Mouse (Mus musculus): ENCODE data around the gene Gm28048.

The Gm28048 gene

GRCm38 (mm10) chr11:22846093-22846835 lies 135.6 kb downstream of the Gm28048 start:
- no peak for DNase-seq (ENCODE audit: low read depth in 2 of 2, low spot score in 2 of 2)

- no peak for DNase-seq (ENCODE audit: low read depth in 2 of 2, low spot score in 2 of 2)
Observed at GRCm38 (mm10) chr11:22844754-22845718, 136.9 kb downstream of the Gm28048 start.

GRCm38 (mm10) chr11:22839456-22839855 lies 142.4 kb downstream of the Gm28048 start:
- no peak for DNase-seq (ENCODE audit: low read depth in 2 of 2, low spot score in 2 of 2)

- no peak for DNase-seq (ENCODE audit: low read depth in 2 of 2, low spot score in 2 of 2)
Observed at GRCm38 (mm10) chr11:22838361-22838760, 143.5 kb downstream of the Gm28048 start.

DNA sequence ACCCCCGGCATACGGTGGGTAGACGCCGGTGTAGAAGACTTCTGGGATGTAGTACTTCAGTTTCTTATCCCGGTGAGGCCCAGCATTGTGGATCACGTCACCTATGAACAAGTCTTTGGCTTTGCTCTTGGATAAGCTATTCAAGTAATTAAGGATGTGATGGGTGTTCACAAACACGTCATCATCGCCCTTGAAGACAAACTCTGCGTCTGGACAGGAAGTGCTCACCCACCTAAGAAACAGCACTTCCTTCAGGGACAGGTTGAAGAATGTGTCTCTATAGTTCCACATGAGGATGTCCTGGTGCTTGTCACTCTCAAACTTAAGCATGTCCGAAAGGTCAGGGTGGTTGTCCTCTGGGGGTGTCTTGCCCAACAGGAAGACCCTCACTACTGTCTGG lies 145.6 kb downstream of the Gm28048 start:
- DNase-seq (ENCODE audit: low read depth in 2 of 2, low spot score in 2 of 2) = no peak

DNA sequence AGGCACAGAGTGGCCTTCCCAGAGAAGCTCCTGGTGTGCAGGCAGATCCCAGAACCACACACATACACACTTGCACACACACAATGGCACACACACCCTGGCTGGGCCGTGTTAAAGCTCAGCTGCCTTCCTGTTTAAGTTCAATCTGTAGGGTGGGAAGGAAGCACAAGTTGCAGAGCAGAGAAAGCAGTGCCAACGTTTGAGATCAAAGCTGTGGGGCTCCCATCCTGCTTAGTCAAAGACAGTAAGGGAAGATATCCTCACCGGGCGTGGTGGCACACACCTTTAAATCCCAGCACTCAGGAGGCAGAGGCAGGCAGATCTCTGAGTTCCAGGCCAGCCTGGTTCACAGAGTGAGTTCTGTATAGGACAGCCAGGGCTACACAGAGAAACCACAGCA lies 149.3 kb downstream of the Gm28048 start:
- no peak for DNase-seq (ENCODE audit: low read depth in 2 of 2, low spot score in 2 of 2)

GRCm38 (mm10) chr11:22831916-22832315 lies 150.0 kb downstream of the Gm28048 start:
- DNase-seq (ENCODE audit: low read depth in 2 of 2, low spot score in 2 of 2) = no peak

GRCm38 (mm10) chr11:22830684-22831083 lies 151.2 kb downstream of the Gm28048 start:
- no peak for DNase-seq (ENCODE audit: low read depth in 2 of 2, low spot score in 2 of 2)

GRCm38 (mm10) chr11:22830179-22830611 lies 151.7 kb downstream of the Gm28048 start:
- DNase-seq (ENCODE audit: low read depth in 2 of 2, low spot score in 2 of 2) = no peak

GRCm38 (mm10) chr11:22828988-22829632 lies 152.8 kb downstream of the Gm28048 start:
- no peak for DNase-seq (ENCODE audit: low read depth in 2 of 2, low spot score in 2 of 2)

GRCm38 (mm10) chr11:22827514-22828080 lies 154.3 kb downstream of the Gm28048 start:
- DNase-seq (ENCODE audit: low read depth in 2 of 2, low spot score in 2 of 2) = no peak

- DNase-seq (ENCODE audit: low read depth in 2 of 2, low spot score in 2 of 2) = no peak
Observed at GRCm38 (mm10) chr11:22826665-22827064, 155.2 kb downstream of the Gm28048 start.

- no peak for DNase-seq (ENCODE audit: low read depth in 2 of 2, low spot score in 2 of 2)
Observed at GRCm38 (mm10) chr11:22826051-22826450, 155.8 kb downstream of the Gm28048 start.

DNA sequence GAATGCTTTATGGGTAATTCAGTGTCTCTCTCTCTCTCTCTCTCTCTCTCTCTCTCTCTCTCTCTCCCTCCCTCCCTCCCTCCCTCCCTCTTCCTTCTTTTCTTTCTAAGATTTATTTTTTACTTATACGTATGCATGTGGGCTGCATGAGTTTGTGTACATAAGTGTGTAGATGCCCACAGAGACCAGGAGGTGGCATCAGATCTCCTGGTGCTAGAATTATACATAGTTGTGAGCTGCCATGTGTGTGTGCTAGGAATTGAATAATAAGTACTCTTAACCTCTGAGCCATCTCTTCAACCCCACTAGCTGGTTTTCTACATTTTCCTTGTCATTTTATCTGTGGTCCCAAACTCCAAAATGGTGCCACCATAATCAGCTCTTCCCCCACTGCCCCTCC lies 156.3 kb downstream of the Gm28048 start:
- DNase-seq (ENCODE audit: low read depth in 2 of 2, low spot score in 2 of 2) = no peak

DNA sequence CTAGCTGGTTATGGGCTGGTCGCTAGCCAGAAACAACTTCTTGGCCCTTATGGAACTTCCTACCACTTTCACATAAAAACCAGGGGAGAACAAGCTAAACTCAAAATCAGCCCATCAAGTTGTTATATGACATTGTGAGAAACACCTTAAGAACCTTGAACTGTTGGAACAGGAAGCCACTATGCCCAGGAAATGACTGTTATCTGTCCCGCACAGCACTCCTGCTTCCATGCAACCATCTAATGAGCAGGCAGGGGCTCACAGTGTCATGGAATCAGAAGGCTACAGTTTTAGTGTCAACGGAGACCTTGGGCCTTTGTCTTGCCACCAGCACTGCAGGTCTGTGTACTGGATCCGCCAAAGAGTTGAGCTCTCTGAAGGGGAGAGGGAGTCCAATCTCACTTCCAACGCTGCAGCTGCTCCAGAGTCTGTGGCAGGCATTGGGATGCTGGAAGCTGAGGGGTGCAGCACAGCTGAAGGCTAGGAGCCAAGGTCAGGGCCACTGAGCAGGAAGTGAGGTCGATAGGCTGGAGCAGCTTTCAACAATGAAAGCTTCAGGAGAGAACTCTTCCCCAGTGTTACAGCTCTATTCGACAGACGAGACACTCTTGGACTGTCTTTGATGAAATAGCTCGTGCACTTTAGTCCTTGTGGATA lies 157.7 kb downstream of the Gm28048 start:
- DNase-seq (ENCODE audit: low read depth in 2 of 2, low spot score in 2 of 2) = no peak

- no peak for DNase-seq (ENCODE audit: low read depth in 2 of 2, low spot score in 2 of 2)
Observed at GRCm38 (mm10) chr11:22821243-22821642, 160.6 kb downstream of the Gm28048 start.

DNA sequence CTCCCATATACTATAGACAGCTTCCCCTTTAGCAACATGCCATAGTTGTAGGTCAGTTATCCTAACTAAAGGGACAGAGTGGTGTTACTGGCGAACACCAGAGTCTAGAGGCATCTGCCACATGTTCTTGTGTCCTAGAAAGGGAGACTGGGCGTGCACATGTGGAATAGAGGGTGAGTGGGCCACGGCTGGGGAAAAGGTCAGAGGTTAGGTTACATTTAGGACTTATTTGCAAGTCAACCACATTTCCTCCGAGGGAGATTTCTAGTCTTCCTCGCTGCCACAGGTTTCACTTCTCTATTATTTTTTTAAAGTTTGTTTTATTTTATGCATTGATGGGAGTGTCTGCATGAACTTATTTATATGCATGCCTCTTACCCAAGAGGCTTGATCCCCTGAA lies 163.5 kb downstream of the Gm28048 start:
- no peak for DNase-seq (ENCODE audit: low read depth in 2 of 2, low spot score in 2 of 2)

DNA sequence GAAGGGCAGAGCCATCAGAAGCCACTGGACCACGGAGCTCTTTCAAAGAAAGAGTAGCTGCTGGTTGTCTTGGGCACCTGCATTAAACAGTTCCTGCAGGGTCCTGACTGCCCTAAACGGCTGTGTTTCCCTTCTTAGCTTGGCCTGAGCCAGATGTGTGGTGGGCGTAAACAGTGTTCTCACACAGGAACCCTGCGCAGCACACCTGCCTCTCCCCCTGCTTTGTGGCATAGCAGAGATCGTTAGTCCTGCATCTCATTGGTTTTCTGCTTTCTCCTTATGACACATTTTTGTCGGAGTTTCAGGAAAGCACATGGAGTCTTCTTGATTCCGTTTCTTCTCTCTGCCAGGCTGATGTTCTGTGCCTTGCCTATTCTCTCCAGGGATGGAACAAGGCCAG lies 166.0 kb downstream of the Gm28048 start:
- DNase-seq (ENCODE audit: low read depth in 2 of 2, low spot score in 2 of 2) = no peak

GRCm38 (mm10) chr11:22815143-22815542 lies 166.7 kb downstream of the Gm28048 start:
- DNase-seq (ENCODE audit: low read depth in 2 of 2, low spot score in 2 of 2) = no peak

GRCm38 (mm10) chr11:22813921-22814704 lies 167.8 kb downstream of the Gm28048 start:
- no peak for DNase-seq (ENCODE audit: low read depth in 2 of 2, low spot score in 2 of 2)

All from CD8-positive naive resting alpha-beta T cell, adult 2 months (primary cell).